Mouse (Mus musculus): ENCODE data around the gene Epha10. TPM values are rescaled to one million over a fixed set of nuclear protein-coding genes. Genes with fewer than 3 reads are reported as not detected.

Gene Epha10
- not detected in 2 replicates for polyA plus RNA-seq (2012; rRNA removed)

DNA sequence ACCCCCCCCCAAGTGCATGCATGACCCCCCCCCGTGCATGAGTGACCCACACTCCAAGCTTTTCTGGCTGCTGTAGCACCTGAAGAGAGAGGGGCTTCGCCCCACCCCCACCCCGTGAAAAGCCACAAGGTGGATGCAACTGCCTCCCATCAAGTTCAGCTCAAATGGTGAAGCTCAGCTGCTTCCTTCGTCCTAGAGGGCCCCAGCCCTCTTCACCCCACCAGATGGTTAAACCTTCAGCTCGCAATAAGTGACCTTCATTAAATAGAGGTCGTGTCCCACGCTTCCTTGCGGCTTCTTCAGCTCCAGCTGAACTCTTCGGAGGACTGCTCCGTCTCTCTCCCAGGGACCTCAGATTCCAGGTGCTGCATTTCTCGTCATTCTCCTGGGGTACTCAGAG lies at the start of gene Epha10:
Gene Epha10, plus strand, starts transcription at position 301 of the 400 bp plus-strand sequence.

DNA sequence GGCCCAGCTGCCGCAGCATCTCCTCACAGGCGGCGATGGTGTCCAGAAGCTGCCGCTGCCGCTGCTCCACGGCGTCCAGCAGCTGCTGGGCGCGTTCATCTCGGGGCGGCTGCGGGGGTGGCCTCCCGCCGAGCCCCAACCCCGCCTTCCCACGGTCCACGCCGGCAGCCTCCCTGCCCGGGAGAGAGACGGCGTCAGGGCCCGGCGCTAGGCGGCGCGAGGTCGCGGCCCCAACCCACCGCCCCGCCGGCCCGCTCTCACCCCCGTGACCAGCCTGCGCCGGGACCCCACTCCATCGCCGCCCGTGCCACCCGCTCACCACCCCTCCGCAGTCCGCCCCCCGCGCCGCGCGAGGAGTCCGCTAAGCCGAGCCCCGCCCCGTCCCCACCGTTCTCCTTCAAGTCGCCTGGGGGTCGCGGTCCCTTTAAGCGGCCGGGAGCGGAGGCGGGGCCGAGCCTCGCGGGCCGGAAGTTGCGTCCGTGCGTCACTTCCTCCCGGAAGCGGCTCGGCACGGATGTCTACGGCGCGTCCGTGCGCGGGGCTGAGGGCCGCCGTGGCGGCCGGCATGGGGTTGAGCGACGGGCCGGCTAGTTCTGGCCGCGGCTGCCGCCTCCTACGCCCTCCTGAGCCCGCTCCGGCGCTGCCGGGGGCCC lies 30.3 kb upstream of the Epha10 start, which contains the start of gene Yrdc:
Gene Yrdc, plus strand, starts transcription at position 419 of the 653 bp plus-strand sequence.

DNA sequence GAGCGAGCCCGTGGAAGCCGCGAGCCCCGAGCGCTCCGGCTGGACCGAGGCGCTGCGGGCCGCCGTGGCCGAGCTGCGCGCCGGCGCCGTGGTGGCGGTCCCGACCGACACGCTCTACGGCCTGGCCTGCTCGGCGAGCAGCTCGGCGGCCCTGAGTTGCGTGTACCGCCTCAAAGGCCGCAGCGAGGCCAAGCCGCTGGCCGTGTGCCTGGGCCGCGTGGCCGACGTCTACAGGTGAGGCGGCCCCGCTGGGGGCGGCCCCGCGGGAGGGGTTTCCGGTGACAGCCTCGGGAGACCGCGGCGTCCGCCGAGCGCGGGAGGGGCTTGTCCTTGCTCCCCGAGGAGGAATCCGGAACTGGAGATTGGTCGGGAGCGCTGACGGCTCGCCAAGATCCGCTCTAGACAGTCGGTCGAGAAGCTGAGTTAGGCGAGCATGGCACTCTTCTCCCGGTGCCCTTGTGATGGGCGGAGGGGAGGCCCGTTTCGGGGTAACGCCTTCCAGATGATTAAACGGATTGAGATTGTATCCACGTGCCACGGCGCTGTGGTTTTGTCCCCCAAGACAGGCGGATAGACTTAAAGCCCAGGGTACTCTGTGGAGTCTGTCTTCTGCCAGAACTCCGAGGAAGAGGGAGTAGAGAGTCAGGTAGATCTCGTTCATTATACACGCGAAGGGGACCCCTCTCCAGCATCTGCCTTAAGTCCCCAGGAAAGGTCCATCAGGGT lies 29.6 kb upstream of the Epha10 start, which contains the start of gene 1110065P20Rik:
Gene 1110065P20Rik, minus strand, starts transcription at position 264 of the 726 bp plus-strand sequence.

DNA sequence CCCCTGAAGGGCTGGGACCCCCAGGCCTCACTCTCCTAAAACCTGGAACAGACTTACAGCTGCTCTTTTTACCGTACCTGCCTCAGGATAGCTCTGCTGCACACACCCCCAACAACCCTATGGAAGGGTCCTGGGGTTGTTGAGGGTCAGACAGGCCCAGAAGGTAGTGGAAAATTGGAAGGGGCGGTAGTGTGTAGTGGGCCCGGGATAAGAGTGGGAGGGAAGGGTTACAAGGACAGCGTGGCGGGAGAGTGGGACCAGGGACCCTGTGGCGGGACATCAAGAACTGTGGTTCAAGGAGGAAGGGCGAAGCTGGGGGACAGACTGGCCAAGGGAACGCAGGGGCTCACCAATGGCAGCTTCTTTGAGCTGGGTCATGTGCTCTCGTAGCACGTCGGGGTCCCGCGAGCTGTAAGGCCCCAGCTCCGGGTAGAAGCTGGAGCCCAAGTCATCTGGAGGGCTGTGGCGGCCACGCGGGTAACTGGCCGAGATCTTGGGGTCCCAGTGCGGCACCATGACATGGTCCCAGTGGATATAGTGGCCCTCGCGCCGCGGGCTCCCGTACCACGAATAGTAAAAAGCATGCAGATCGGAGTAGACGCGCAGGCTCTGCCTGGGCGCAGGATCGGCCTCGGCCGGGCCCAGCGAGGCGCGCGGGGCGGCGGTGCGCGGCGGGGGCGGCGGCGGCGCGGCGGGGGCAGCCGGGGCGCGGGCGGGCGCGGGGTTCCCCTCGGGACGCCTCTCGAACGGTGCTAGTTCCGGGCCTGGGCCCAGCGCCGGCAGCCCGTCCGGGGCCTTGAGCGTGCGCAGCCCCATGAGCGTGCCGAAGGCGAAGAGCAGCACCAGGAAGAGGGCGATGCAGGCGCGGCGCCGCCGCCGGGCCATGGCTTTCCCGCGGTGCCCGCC lies 19.2 kb upstream of the Epha10 start, which contains the start of gene Maneal:
Gene Maneal, minus strand, starts transcription at position 889 of the 906 bp plus-strand sequence.

DNA sequence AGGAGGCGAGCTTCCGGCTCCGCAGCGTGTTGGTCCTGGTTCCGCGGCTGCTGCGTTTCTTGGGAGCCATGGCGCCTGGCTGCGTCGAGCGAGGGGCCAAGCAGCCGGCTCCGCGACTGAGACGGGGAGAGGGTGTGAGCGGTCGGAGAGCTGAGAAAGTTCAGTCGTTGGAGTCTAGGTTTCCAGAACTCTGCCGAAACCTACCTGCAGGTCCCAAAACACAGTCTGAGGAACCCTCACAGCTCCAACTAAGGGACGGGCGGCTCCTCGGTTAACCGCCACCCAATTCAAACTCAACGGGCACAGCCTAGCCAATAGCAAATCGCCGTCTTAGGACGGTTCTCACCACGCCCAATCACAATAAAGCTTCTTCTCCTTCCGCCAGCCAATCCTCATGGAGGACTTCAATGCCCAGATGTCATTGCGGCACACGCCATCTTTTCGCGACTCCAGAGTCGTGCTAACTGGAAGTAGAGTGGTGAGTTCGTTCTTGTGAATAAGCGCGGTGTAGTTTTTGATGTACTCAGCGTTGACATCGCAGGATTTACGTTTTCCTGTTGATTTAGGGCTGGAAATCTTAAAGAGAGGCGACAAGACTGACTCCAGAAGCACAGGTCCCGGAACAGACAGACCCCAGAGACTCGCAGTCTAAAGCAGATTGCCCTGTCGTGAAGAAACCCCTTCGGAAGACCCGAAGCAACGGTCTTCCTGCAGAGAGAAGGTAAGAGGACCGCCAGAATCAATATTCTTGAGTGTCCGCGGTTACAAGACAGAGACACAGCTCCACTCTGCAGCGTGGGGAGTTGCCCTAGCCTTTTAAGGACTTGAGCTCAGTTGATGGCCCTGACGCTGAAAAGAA lies 56.1 kb downstream of the Epha10 start, which contains the start of gene 9930104L06Rik:
Gene 9930104L06Rik, plus strand, starts transcription at position 436 of the 859 bp plus-strand sequence.

DNA sequence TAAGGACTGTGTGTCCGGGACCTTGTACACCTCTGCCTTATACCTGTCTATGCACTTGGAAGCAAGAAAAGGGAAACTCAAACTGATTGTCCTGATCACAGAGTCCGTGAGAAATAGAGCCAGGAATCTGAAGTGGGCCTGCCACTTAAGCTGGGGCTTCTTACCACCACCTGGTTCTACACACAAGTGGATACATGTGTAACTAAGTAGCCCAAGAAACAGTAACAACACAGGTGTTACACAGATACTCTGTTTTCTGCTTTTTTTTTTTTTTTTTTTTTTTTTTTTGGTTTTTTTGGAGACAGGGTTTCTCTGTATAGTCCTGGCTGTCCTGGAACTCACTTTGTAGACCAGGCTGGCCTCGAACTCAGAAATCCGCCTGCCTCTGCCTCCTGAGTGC lies 58.5 kb downstream of the Epha10 start, which contains the start of gene Cdca8:
Gene Cdca8, minus strand, starts transcription at position 101 of the 400 bp plus-strand sequence.

Other genes with a start within 250 kb of the Epha10 start
- 0.76 and 1.7 TPM in 2 replicates for gene Pou3f1, start 224.1 kb upstream of the Epha10 start, polyA plus RNA-seq (2012; rRNA removed)
- 0.92 and 1.8 TPM in 2 replicates for gene Utp11, start 187.3 kb upstream of the Epha10 start, polyA plus RNA-seq (2012; rRNA removed)
- 28.0 and 43.1 TPM in 2 replicates for gene Fhl3, start 180.2 kb upstream of the Epha10 start, polyA plus RNA-seq (2012; rRNA removed)
- 2.1 and 2.4 TPM in 2 replicates for gene Sf3a3, start 166.1 kb upstream of the Epha10 start, polyA plus RNA-seq (2012; rRNA removed)
- gene Inpp5b, start 139.0 kb upstream of the Epha10 start, polyA plus RNA-seq (2012; rRNA removed), result 12.7 and 14.2 TPM in 2 replicates
- gene Mtf1, start 78.8 kb upstream of the Epha10 start, polyA plus RNA-seq (2012; rRNA removed), result 2.1 TPM in 2 replicates
- gene Yrdc, start 30.2 kb upstream of the Epha10 start, polyA plus RNA-seq (2012; rRNA removed), result 16.7 and 25.2 TPM in 2 replicates
- 20.4 and 33.6 TPM in 2 replicates for gene 1110065P20Rik, start 29.7 kb upstream of the Epha10 start, polyA plus RNA-seq (2012; rRNA removed)
- gene Maneal, start 18.7 kb upstream of the Epha10 start, polyA plus RNA-seq (2012; rRNA removed), result 0.37 and 0.65 TPM in 2 replicates
- 5.5 and 9.2 TPM in 2 replicates for gene 9930104L06Rik, start 56.1 kb downstream of the Epha10 start, polyA plus RNA-seq (2012; rRNA removed)
- gene Cdca8, start 58.4 kb downstream of the Epha10 start, polyA plus RNA-seq (2012; rRNA removed), result 8.1 and 8.8 TPM in 2 replicates
- 3.5 and 4.6 TPM in 2 replicates for gene Rspo1, start 105.5 kb downstream of the Epha10 start, polyA plus RNA-seq (2012; rRNA removed)
- 2.2 and 3.5 TPM in 2 replicates for gene Gnl2, start 135.7 kb downstream of the Epha10 start, polyA plus RNA-seq (2012; rRNA removed)
- not detected in 2 replicates for gene Dnali1, start 184.8 kb downstream of the Epha10 start, polyA plus RNA-seq (2012; rRNA removed)
- 2.3 and 2.8 TPM in 2 replicates for gene Snip1, start 185.8 kb downstream of the Epha10 start, polyA plus RNA-seq (2012; rRNA removed)
- gene Meaf6, start 204.2 kb downstream of the Epha10 start, polyA plus RNA-seq (2012; rRNA removed), result 2.5 and 2.8 TPM in 2 replicates
- 11.9 and 12.4 TPM in 2 replicates for gene Zc3h12a, start 246.9 kb downstream of the Epha10 start, polyA plus RNA-seq (2012; rRNA removed)